Comparison of ENCODE assay signal across 15 mouse cellular contexts in the genomic region with DNA sequence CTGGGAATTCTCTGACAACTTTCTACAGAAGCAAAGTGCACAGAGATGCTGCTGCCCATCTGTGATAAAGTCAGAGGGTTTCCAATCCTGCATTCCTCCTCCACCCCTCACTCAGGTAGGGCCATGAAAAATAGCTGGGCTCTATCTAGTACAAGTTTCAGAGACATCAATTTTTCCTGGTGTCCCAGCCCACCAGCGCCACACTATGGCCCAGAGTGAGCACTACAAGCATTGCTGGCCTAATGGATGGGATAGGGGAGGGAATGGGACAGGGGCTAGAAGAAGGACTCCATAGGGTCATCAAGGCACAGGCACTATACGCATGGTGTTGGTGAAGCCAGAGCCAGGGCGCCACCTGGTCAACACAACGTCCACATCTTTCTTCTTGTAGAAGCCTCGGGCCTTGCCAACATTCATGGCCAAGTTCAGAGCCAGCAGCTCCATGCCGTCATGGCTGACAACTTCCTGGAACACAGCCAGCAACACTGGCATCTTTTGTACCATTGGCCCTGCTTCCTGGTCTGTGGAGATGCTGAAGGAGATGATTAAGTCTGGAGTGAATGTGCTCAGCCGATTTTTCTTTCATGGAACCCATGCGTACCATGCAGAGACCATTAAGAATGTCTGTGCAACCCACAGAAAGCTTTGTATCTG. TPM values are rescaled to one million over a fixed set of nuclear protein-coding genes. Genes with fewer than 3 reads are reported as not detected.
DNase-seq lines count a peak whose midpoint lies in the region; ATAC-seq and TF ChIP-seq lines count a peak whose summit lies in the region.
"Had no signal": no experiment of that assay in that cellular context is flagged by ENCODE, and none has a peak within 500 bp of the region (broad histone marks: within the 10 kb centered on the region; RNA-seq: fewer than 3 reads in every experiment).

No protein-coding gene starts in this region.

- TF ChIP-seq CTCF in cerebellum, adult 2 months (IDR thresholded peaks at IDR 0.05; ENCODE audit: borderline replicate concordance, insufficient read depth, low read depth, low read length) = peak; percentile 7; the same call in 1 of the 2 replicates
- TF ChIP-seq CTCF in liver, adult 2 months (IDR thresholded peaks at IDR 0.05; ENCODE audit: low read depth, low read length) = peak; percentile 66
- TF ChIP-seq CTCF in E14TG2a.4 (conservative IDR thresholded peaks at IDR 0.05; ENCODE audit: low read length) = peak; percentile 53

- H3K4me3 ChIP-seq in cerebellum, adult 2 months (replicated peaks; ENCODE audit: insufficient read depth, low read depth, low read length) = no peak overlapping the region
- no peak overlapping the region for H3K4me3 ChIP-seq in liver, adult 2 months (ENCODE audit: insufficient read depth, low read depth, low read length)
- H3K4me3 ChIP-seq in liver, embryonic 12.5 days = no peak overlapping the region
- no peak overlapping the region for H3K4me3 ChIP-seq in E14TG2a.4 (replicated peaks; ENCODE audit: low read length)
- H3K4me3 ChIP-seq: forebrain, embryonic 15.5 days; liver, embryonic 13.5 days had no signal

- WGBS in cerebellum, adult 2 months = 36% methylated on average over 8 of the region's 8 CpGs
- WGBS in liver, adult 2 months = 75% methylated on average over 8 of the region's 8 CpGs
- 59% methylated on average over 8 of the region's 8 CpGs for WGBS in liver, embryonic 12.5 days (ENCODE audit: insufficient replicate concordance)

- no peaks in the 10 kb centered on the region for H3K27me3 ChIP-seq in cerebellum, adult 2 months (ENCODE audit: control insufficient read depth, insufficient read depth, low read length)
- H3K27me3 ChIP-seq in liver, adult 2 months (ENCODE audit: control insufficient read depth, insufficient read depth, low read length) = no peaks in the 10 kb centered on the region
- no peaks in the 10 kb centered on the region for H3K27me3 ChIP-seq in liver, embryonic 12.5 days (replicated peaks)
- H3K27me3 ChIP-seq in E14TG2a.4 (ENCODE audit: insufficient read depth, low read length) = no peaks in the 10 kb centered on the region
- H3K27me3 ChIP-seq: forebrain, embryonic 15.5 days; liver, embryonic 13.5 days had no signal

- no peaks in the 10 kb centered on the region for H3K79me2 ChIP-seq in liver, adult 2 months (ENCODE audit: control insufficient read depth, insufficient read depth, low read length)

- no peak overlapping the region for H3K9ac ChIP-seq in liver, adult 2 months (ENCODE audit: low read depth, low read length)
- H3K9ac ChIP-seq in liver, embryonic 12.5 days = no peak overlapping the region
- H3K9ac ChIP-seq: forebrain, embryonic 15.5 days; liver, embryonic 13.5 days had no signal

- ATAC-seq in liver, embryonic 12.5 days = no peak
- no peak for ATAC-seq in megakaryocyte, adult 5-6 weeks (ENCODE audit: poor library complexity, severe bottlenecking)
- ATAC-seq: forebrain, embryonic 15.5 days; inflammation-experienced regulatory T-cells, adult 6 months had no signal

- TF ChIP-seq POLR2A in cerebellum, adult 2 months (IDR thresholded peaks at IDR 0.05; ENCODE audit: borderline replicate concordance, insufficient read depth, low read length) = no peak
- TF ChIP-seq POLR2A in liver, adult 2 months (IDR thresholded peaks at IDR 0.05; ENCODE audit: extremely low read depth, insufficient read depth, low read length) = no peak

- no peaks in the 10 kb centered on the region for H3K4me1 ChIP-seq in cerebellum, adult 2 months (ENCODE audit: control insufficient read depth, insufficient read depth, low read length)
- H3K4me1 ChIP-seq in liver, adult 2 months (ENCODE audit: control insufficient read depth, insufficient read depth, low read length) = no peaks in the 10 kb centered on the region
- no peaks in the 10 kb centered on the region for H3K4me1 ChIP-seq in liver, embryonic 12.5 days
- H3K4me1 ChIP-seq in E14TG2a.4 (replicated peaks; ENCODE audit: low read depth, low read length) = peaks cover 17% of the 10 kb centered on the region; the same call in 1 of the 2 replicates
- H3K4me1 ChIP-seq: forebrain, embryonic 15.5 days; liver, embryonic 13.5 days had no signal

- no peaks in the 10 kb centered on the region for H3K36me3 ChIP-seq in liver, adult 2 months (ENCODE audit: control insufficient read depth, insufficient read depth, low read length)
- H3K36me3 ChIP-seq in liver, embryonic 12.5 days = no peaks in the 10 kb centered on the region
- H3K36me3 ChIP-seq in E14TG2a.4 (ENCODE audit: insufficient read depth, low read length) = no peaks in the 10 kb centered on the region
- H3K36me3 ChIP-seq: forebrain, embryonic 15.5 days; liver, embryonic 13.5 days had no signal

- DNase-seq in cerebellum, adult 2 months = peak in 1 of 2 experiments; percentile 5
- no peak for DNase-seq in cerebellum, adult 11-12 months
- DNase-seq in liver, adult 2 months (ENCODE audit: extremely low read depth, low read depth, low spot score) = no peak
- DNase-seq in kidney, adult 9 months = peak; percentile 34
- no peak for DNase-seq in urinary bladder, postnatal 36 days (ENCODE audit: low spot score in 2 of 2)
- DNase-seq: gastrocnemius, postnatal 36 days; heart, postnatal 14 days; liver, embryonic 13.5 days; thymus, adult 2 months had no signal

- no peak overlapping the region for H3K27ac ChIP-seq in cerebellum, adult 2 months (ENCODE audit: insufficient read depth, low read length)
- H3K27ac ChIP-seq in liver, adult 2 months (replicated peaks; ENCODE audit: insufficient read depth, low read depth, low read length) = no peak overlapping the region
- no peak overlapping the region for H3K27ac ChIP-seq in liver, embryonic 12.5 days
- H3K27ac ChIP-seq: forebrain, embryonic 15.5 days; liver, embryonic 13.5 days had no signal

- no peak overlapping the region for H3K4me2 ChIP-seq in liver, embryonic 12.5 days
- H3K4me2 ChIP-seq: forebrain, embryonic 15.5 days; liver, embryonic 13.5 days; midbrain, embryonic 11.5 days had no signal

- H3K9me3 ChIP-seq in liver, embryonic 12.5 days (replicated peaks) = no peaks in the 10 kb centered on the region
- H3K9me3 ChIP-seq in E14TG2a.4 (ENCODE audit: low read length) = peaks cover 30% of the 10 kb centered on the region
- H3K9me3 ChIP-seq: forebrain, embryonic 15.5 days; liver, embryonic 13.5 days had no signal

RNA-seq across cellular contexts. Expression of a gene that starts 15.3 kb away (rescaled TPM):
- polyA plus RNA-seq in cerebellum, adult 2 months (2012; rRNA removed) = 13.4 and 13.9 TPM in 2 replicates
- 18.0 and 20.0 TPM in 2 replicates for total RNA-seq in liver, adult 2 months (2014; rRNA removed)
- 3.1 and 3.5 TPM in 2 replicates for polyA plus RNA-seq in liver, adult 2 months (2012; rRNA removed)
- 11.1 and 13.0 TPM in 2 replicates for polyA plus RNA-seq in liver, embryonic 12.5 days (2016; fragmentation: Nextera tagmentation; extraction: Ambion mirVana)
- 18.4 and 22.7 TPM in 2 replicates for total RNA-seq in megakaryocyte, adult 5-6 weeks (2015)
- 30.8 and 34.1 TPM in 2 replicates for total RNA-seq in megakaryocyte, adult 5-6 weeks (2017)

RNA-seq across cellular contexts. Expression of a gene that starts 43.7 kb away (rescaled TPM):
- polyA plus RNA-seq in cerebellum, adult 2 months (2012; rRNA removed) = 24.9 and 25.6 TPM in 2 replicates
- total RNA-seq in liver, adult 2 months (2014; rRNA removed) = 33.8 and 43.1 TPM in 2 replicates
- polyA plus RNA-seq in liver, adult 2 months (2012; rRNA removed) = 7.2 and 9.6 TPM in 2 replicates
- 18.4 and 19.0 TPM in 2 replicates for polyA plus RNA-seq in liver, embryonic 12.5 days (2016; fragmentation: Nextera tagmentation; extraction: Ambion mirVana)
- total RNA-seq in megakaryocyte, adult 5-6 weeks (2015) = 50.8 and 54.7 TPM in 2 replicates
- total RNA-seq in megakaryocyte, adult 5-6 weeks (2017) = 73.8 and 79.4 TPM in 2 replicates

RNA-seq across cellular contexts. Expression of a gene that starts 56.5 kb away (rescaled TPM):
- 89.1 and 90.7 TPM in 2 replicates for polyA plus RNA-seq in cerebellum, adult 2 months (2012; rRNA removed)
- 14.0 and 15.5 TPM in 2 replicates for total RNA-seq in liver, adult 2 months (2014; rRNA removed)
- polyA plus RNA-seq in liver, adult 2 months (2012; rRNA removed) = 3.8 and 4.2 TPM in 2 replicates
- 47.0 and 54.7 TPM in 2 replicates for polyA plus RNA-seq in liver, embryonic 12.5 days (2016; fragmentation: Nextera tagmentation; extraction: Ambion mirVana)
- total RNA-seq in megakaryocyte, adult 5-6 weeks (2015) = 172 and 190 TPM in 2 replicates
- total RNA-seq in megakaryocyte, adult 5-6 weeks (2017) = 87.4 and 88.7 TPM in 2 replicates

Comparison
In these comparisons a context has a peak if more than half of its experiments do, and no peak if none do; other contexts are left out.
1. CTCF ChIP-seq: peak in every context shown above with its lines; median percentile 66 in liver, adult 2 months; 53 in E14TG2a.4; 7 in cerebellum, adult 2 months.